Mouse (Mus musculus) frontal cortex, adult (tissue): Measurements from ENCODE around the gene Zbed3.
"Not testable (repeated sequence)": the region's sequence is repeated elsewhere in the genome, so short reads cannot be mapped to it uniquely, and the experiment has no call there.

Source experiments
- ATAC-seq: cut with Nextera tagmentation; 2 replicates; pipeline ENCODE4 v1.9.2; 2017; ENCODE audit warnings: mild to moderate bottlenecking, moderate library complexity, mixed read lengths; ENCODE audit not compliant: low TSS enrichment

The Zbed3 gene

GRCm38 (mm10) chr13:95332086-95332899 lies 8.9 kb downstream of the Zbed3 start:
- ATAC-seq: no peak

- ATAC-seq: no peak
These were observed 12.8 kb downstream of the Zbed3 start for GRCm38 (mm10) chr13:95336122-95336677.

- ATAC-seq: no peak
These were observed 20.1 kb downstream of the Zbed3 start for GRCm38 (mm10) chr13:95343470-95343869.

GRCm38 (mm10) chr13:95345869-95346268 lies 22.5 kb downstream of the Zbed3 start:
- no peak for ATAC-seq

GRCm38 (mm10) chr13:95347018-95347696 lies 23.7 kb downstream of the Zbed3 start:
- ATAC-seq: peak; percentile 87

- peak; percentile 51 for ATAC-seq
These were observed 25.1 kb downstream of the Zbed3 start for GRCm38 (mm10) chr13:95348476-95348875.

GRCm38 (mm10) chr13:95358223-95358622 lies 34.8 kb downstream of the Zbed3 start:
- ATAC-seq: no peak

GRCm38 (mm10) chr13:95363440-95363839 lies 40.0 kb downstream of the Zbed3 start:
- no peak for ATAC-seq

GRCm38 (mm10) chr13:95366356-95366755 lies 42.9 kb downstream of the Zbed3 start:
- ATAC-seq: no peak

- ATAC-seq: peak; percentile 99
These were observed 51.5 kb downstream of the Zbed3 start, which contains the start of gene Aggf1 for GRCm38 (mm10) chr13:95374701-95375553. TSS of gene Aggf1 (minus strand) at chr13:95375352.

- ATAC-seq: peak; percentile 35; the same call in 1 of the 2 replicates
These were observed 52.1 kb downstream of the Zbed3 start for GRCm38 (mm10) chr13:95375554-95375914.

GRCm38 (mm10) chr13:95376689-95377289 lies 53.4 kb downstream of the Zbed3 start:
- not testable (repeated sequence) for ATAC-seq

GRCm38 (mm10) chr13:95378696-95379095 lies 55.3 kb downstream of the Zbed3 start:
- no peak for ATAC-seq

GRCm38 (mm10) chr13:95382418-95382817 lies 59.0 kb downstream of the Zbed3 start:
- no peak for ATAC-seq
